Mouse (Mus musculus) embryonic facial prominence, embryonic 10.5 days (tissue): ENCODE results near the gene P2rx6. TPM values are rescaled to one million over a fixed set of nuclear protein-coding genes. Genes with fewer than 3 reads are reported as not detected.
"Not testable (repeated sequence)": the region's sequence is repeated elsewhere in the genome, so short reads cannot be mapped to it uniquely, and the experiment has no call there.

Source experiments
- DNase-seq: peaks from one replicate; pipeline ENCODE4 v3.0.0-alpha.2; 2017; ENCODE audit warnings: low spot score
- H3K27ac ChIP-seq: fragments of 300-500 bp; sonication (generic); replicated peaks from 2 replicates; pipeline ENCODE4 v1.5.1; 2016; ENCODE audit warnings: mild to moderate bottlenecking
- H3K27me3 ChIP-seq: fragments of 300-500 bp; sonication (generic); replicated peaks from 2 replicates; pipeline ENCODE4 v1.6.1; 2016; ENCODE audit warnings: low read depth, mild to moderate bottlenecking; ENCODE audit not compliant: poor library complexity, severe bottlenecking
- H3K36me3 ChIP-seq: fragments of 300-500 bp; sonication (generic); replicated peaks from 2 replicates; pipeline ENCODE4 v1.6.1; 2016; ENCODE audit warnings: mild to moderate bottlenecking, moderate library complexity
- H3K4me1 ChIP-seq: fragments of 300-500 bp; sonication (generic); 2 replicates; pipeline ENCODE4 v1.6.1; 2016
- H3K4me3 ChIP-seq: fragments of 300-500 bp; sonication (generic); 2 replicates; pipeline ENCODE4 v1.5.1; 2016; ENCODE audit warnings: mild to moderate bottlenecking, moderate library complexity
- H3K9me3 ChIP-seq: fragments of 300-500 bp; sonication (generic); 2 replicates; pipeline ENCODE4 v1.6.1; 2016; ENCODE audit warnings: mild to moderate bottlenecking
- WGBS: fragments of 180-500 bp; shearing (Covaris S2); methylation state at CpG from one replicate; pipeline ENCODE4 v1.1.7; 2016; 5-methylcytosine and 5-hydroxymethylcytosine counted together
- polyA plus RNA-seq: library from polyadenylated mRNA; unstranded; fragments of >200 nt; fragmentation: Nextera tagmentation; extraction: Ambion mirVana; gene quantifications from 2 replicates; pipeline ENCODE4 v1.2.1, GENCODE M21; 2016

Gene P2rx6
- polyA plus RNA-seq, 1 experiment from 2014 or later: 0.24 TPM

- H3K27me3 ChIP-seq: 0 out of 2 replicates have a peak, but pooled peaks cover 3% of the 10 kb centered on the region
- no peaks in the 10 kb centered on the region for H3K4me1 ChIP-seq
- 76% methylated on average over 2 of the region's 2 CpGs for WGBS
- H3K4me3 ChIP-seq: no peak overlapping the region
- H3K27ac ChIP-seq: no peak overlapping the region
- DNase-seq: no peak
- no peaks in the 10 kb centered on the region for H3K36me3 ChIP-seq
- no peaks in the 10 kb centered on the region for H3K9me3 ChIP-seq
These were observed 19.1 kb upstream of the P2rx6 start for GRCm38 (mm10) chr16:17542632-17543031.

GRCm38 (mm10) chr16:17552837-17553236 lies 8.8 kb upstream of the P2rx6 start:
- Histone ChIP-seq H3K27ac (no peak overlapping the region), H3K4me1 (peaks cover 24% of the 10 kb centered on the region), H3K36me3 (no peaks in the 10 kb centered on the region), H3K9me3 (no peaks in the 10 kb centered on the region), H3K27me3 (peaks cover 14% of the 10 kb centered on the region; the same call in 1 of the 2 replicates), H3K4me3 (no peak overlapping the region)
- 83% methylated on average over 7 of the region's 7 CpGs for WGBS
- DNase-seq: no peak

- H3K36me3 ChIP-seq: no peaks in the 10 kb centered on the region
- peak; percentile 76 for DNase-seq
- WGBS: 9% methylated on average over 18 of the region's 18 CpGs
- peak overlapping the region; percentile 50 for H3K4me3 ChIP-seq
- H3K27ac ChIP-seq: peak overlapping the region; percentile 83
- peaks cover 36% of the 10 kb centered on the region for H3K4me1 ChIP-seq
- no peaks in the 10 kb centered on the region for H3K9me3 ChIP-seq
- peaks cover 18% of the 10 kb centered on the region for H3K27me3 ChIP-seq
These were observed 7.6 kb upstream of the P2rx6 start for GRCm38 (mm10) chr16:17553910-17554685.

- H3K27ac ChIP-seq: peak overlapping the region; percentile 83
- DNase-seq: peak; percentile 42
- 20% methylated on average over 4 of the region's 4 CpGs for WGBS
- peak overlapping the region; percentile 50 for H3K4me3 ChIP-seq
- peaks cover 24% of the 10 kb centered on the region for H3K27me3 ChIP-seq
- not testable (repeated sequence) for H3K9me3 ChIP-seq, H3K36me3 ChIP-seq
- peaks cover 42% of the 10 kb centered on the region for H3K4me1 ChIP-seq
These were observed 7.0 kb upstream of the P2rx6 start for GRCm38 (mm10) chr16:17554702-17555101.

GRCm38 (mm10) chr16:17556180-17556579 lies 5.5 kb upstream of the P2rx6 start:
- DNase-seq: no peak
- Histone ChIP-seq H3K36me3 (no peaks in the 10 kb centered on the region), H3K9me3 (no peaks in the 10 kb centered on the region), H3K4me1 (peaks cover 55% of the 10 kb centered on the region), H3K4me3 (no peak overlapping the region), H3K27me3 (peaks cover 39% of the 10 kb centered on the region), H3K27ac (no peak overlapping the region)
- WGBS: 80% methylated on average over 4 of the region's 4 CpGs

- Histone ChIP-seq H3K9me3 (no peaks in the 10 kb centered on the region), H3K27me3 (peaks cover 46% of the 10 kb centered on the region), H3K27ac (no peak overlapping the region), H3K4me1 (peaks cover 63% of the 10 kb centered on the region), H3K36me3 (no peaks in the 10 kb centered on the region), H3K4me3 (no peak overlapping the region)
- DNase-seq: no peak
- WGBS: 60% methylated on average over 4 of the region's 4 CpGs
These were observed 4.8 kb upstream of the P2rx6 start for GRCm38 (mm10) chr16:17556907-17557306.

GRCm38 (mm10) chr16:17557947-17558480 lies 3.7 kb upstream of the P2rx6 start:
- Histone ChIP-seq H3K4me1 (peaks cover 70% of the 10 kb centered on the region), H3K9me3 (no peaks in the 10 kb centered on the region), H3K4me3 (peak overlapping the region; percentile 42; the same call in 1 of the 2 replicates), H3K27me3 (peaks cover 57% of the 10 kb centered on the region), H3K36me3 (no peaks in the 10 kb centered on the region), H3K27ac (peak overlapping the region; percentile 76; the same call in 1 of the 2 replicates)
- WGBS: 2% methylated on average over 5 of the region's 5 CpGs
- DNase-seq: peak; percentile 82

GRCm38 (mm10) chr16:17558811-17559210 lies 2.9 kb upstream of the P2rx6 start:
- Histone ChIP-seq H3K9me3 (no peaks in the 10 kb centered on the region), H3K36me3 (no peaks in the 10 kb centered on the region), H3K4me3 (peak overlapping the region; percentile 42), H3K27me3 (peaks cover 65% of the 10 kb centered on the region), H3K4me1 (peaks cover 64% of the 10 kb centered on the region), H3K27ac (peak overlapping the region; percentile 76)
- 0% methylated on average over 5 of the region's 5 CpGs for WGBS
- DNase-seq: peak; percentile 58

- DNase-seq: no peak
- WGBS: 65% methylated on average over 9 of the region's 9 CpGs
- H3K9me3 ChIP-seq: no peaks in the 10 kb centered on the region
- peaks cover 71% of the 10 kb centered on the region for H3K27me3 ChIP-seq
- H3K27ac ChIP-seq: peak overlapping the region; percentile 76
- H3K4me3 ChIP-seq: peak overlapping the region; percentile 42
- H3K4me1 ChIP-seq: peaks cover 57% of the 10 kb centered on the region
- no peaks in the 10 kb centered on the region for H3K36me3 ChIP-seq
These were observed 2.2 kb upstream of the P2rx6 start for GRCm38 (mm10) chr16:17559396-17560027.

GRCm38 (mm10) chr16:17561128-17561750 lies 446 bp upstream of the P2rx6 start, which contains the start of gene Lrrc74b:
Gene Lrrc74b (minus strand): TSS chr16:17561247.
- peak within 1 kb of the TSS; percentile 48 for H3K4me3 ChIP-seq
- H3K36me3 ChIP-seq: no peaks in the 10 kb centered on the region
- H3K4me1 ChIP-seq: peaks cover 46% of the 10 kb centered on the region
- 1% methylated on average over 22 of the region's 22 CpGs for WGBS
- peaks cover 79% of the 10 kb centered on the region for H3K27me3 ChIP-seq
- DNase-seq: peak; percentile 87
- H3K27ac ChIP-seq: peak within 1 kb of the TSS; percentile 48
- no peaks in the 10 kb centered on the region for H3K9me3 ChIP-seq

GRCm38 (mm10) chr16:17563580-17563979 lies 1.9 kb downstream of the P2rx6 start:
- no peaks in the 10 kb centered on the region for H3K9me3 ChIP-seq
- no peak for DNase-seq
- H3K4me3 ChIP-seq: no peak overlapping the region
- no peak overlapping the region for H3K27ac ChIP-seq
- peaks cover 75% of the 10 kb centered on the region for H3K27me3 ChIP-seq
- no peaks in the 10 kb centered on the region for H3K36me3 ChIP-seq
- 26% methylated on average over 1 of the region's 1 CpGs for WGBS
- H3K4me1 ChIP-seq: peaks cover 39% of the 10 kb centered on the region

- no peak for DNase-seq
- H3K4me1 ChIP-seq: peaks cover 32% of the 10 kb centered on the region
- H3K36me3 ChIP-seq: no peaks in the 10 kb centered on the region
- WGBS: 82% methylated on average over 2 of the region's 2 CpGs
- H3K9me3 ChIP-seq: no peaks in the 10 kb centered on the region
- H3K4me3 ChIP-seq: no peak overlapping the region
- H3K27me3 ChIP-seq: peaks cover 70% of the 10 kb centered on the region
- no peak overlapping the region for H3K27ac ChIP-seq
These were observed 2.5 kb downstream of the P2rx6 start for GRCm38 (mm10) chr16:17564221-17564620.
